Mouse (Mus musculus): ENCODE measurements around the gene Tpcn2.

DNA sequence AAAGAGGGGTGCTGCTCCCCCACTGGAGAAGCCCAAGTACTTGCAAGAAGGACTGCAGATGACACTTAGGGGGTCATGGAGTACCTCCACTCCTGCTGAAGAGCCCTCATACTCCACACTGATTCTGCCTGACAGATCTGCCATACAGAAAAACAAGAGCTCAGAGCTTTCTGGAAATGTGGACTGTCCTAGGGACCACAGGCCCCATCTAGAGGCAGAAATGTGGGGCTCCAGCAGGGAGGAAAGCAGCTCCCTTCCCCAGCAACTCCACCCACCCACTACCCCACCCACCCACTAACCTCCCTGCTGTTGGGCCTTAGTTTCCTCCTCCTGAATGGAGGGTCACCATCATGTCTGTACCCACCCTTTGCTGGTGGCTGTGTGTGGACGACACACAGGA, 67.2 kb downstream of the Tpcn2 start:
- TF ChIP-seq CTCF (IDR thresholded peaks at IDR 0.05; ENCODE audit: borderline replicate concordance, insufficient read depth, low read length) (0 out of 2 replicates have a peak, but pooled peaks have one; percentile 2), POLR2A (IDR thresholded peaks at IDR 0.05; ENCODE audit: low read depth, low read length) (no peak)

Data from embryonic fibroblast, embryonic 13.5 days (primary cell).